Mouse (Mus musculus) adrenal gland, adult 18-20 months (tissue): ENCODE results near the gene Tent5b. TPM values are rescaled to one million over a fixed set of nuclear protein-coding genes. Genes with fewer than 3 reads are reported as not detected.
A peak's percentile ranks its signal among the peaks of the same experiment; 100 is the strongest.
"Not testable (repeated sequence)": the region's sequence is repeated elsewhere in the genome, so short reads cannot be mapped to it uniquely, and the experiment has no call there.

Experiments
- DNase-seq, 2 experiments: peaks; one replicate each; pipeline ENCODE4 v3.0.0; 2021 to 2022; ENCODE audit warnings: low spot score in 2 of 2
- total RNA-seq, 2 experiments: library from RNA; stranded (reverse); gene quantifications; 1 replicate in 1 of 2; 2 replicates in 1 of 2; pipeline ENCODE4 v1.2.3; 2021

Gene Tent5b
- total RNA-seq, 2 experiments from 2014 or later: 2.0 to 4.6 TPM

DNA sequence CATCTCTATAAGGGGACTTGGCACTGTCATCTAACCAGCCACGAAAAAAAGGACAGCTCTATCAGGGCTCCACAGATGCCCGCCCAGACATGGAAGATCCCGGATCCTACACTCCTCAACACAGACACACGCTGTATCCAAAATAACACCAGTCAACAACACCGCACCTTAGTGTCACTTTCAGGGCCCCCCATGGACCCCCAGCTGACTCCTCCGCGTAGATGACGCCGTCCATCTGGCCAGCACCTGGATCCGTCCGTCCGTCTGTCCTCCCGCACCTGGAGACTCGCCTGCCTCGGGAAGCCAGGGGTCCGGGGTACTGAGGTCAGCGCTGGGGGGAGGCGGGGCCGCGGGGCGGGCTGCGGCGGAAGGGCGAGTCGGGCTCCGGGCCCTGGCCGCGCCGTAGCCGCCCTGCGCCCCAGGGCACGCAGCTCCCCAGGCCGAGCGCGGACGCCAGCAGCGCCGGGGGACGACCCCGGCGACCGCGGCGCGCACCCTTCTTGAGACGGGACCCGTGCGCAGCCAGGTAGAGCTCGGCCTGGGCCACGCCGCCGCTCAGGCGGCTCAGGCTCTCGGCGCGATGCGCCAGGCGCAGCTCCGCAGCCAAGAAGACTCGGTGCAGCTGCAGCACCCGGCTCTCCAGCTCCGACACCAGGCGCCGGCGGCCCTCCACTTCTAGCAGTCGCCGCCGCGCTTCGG is 17.7 kb downstream of the Tent5b start:
- DNase-seq: peak in 1 of 2 experiments; percentile 37

DNA sequence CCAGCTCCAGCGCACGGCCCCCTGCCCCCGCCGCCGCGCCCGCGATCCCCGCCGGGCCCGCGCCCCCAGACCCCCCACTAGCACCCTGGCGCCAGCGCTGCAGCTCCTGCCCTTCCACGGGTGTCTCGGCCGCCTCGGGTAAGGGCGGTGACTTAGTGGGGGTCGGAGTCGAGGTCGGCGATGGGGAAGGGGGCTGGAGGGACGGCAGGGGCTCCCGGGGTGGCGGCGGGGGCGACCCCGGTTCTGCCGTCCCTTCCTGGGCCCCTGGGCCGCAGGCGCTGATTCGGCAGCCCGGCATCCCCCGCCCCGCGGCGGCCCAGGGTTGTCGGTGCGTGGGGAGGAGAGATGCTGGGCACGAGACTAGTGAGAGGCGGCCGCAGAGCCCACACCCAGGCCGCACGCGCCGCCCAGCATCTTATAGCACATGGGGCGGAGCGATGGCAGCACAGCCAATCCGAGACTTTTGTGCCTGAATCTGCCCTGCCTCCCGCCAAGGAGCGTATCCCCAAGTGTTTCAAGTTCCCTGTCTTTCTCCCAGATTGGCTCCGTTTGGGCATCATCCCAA is 18.3 kb downstream of the Tent5b start, which contains the start of gene Trnp1:
Gene Trnp1 (minus strand): TSS at position 391 of the 565 bp plus-strand sequence.
- DNase-seq: peak; percentile 45 to 65

DNA sequence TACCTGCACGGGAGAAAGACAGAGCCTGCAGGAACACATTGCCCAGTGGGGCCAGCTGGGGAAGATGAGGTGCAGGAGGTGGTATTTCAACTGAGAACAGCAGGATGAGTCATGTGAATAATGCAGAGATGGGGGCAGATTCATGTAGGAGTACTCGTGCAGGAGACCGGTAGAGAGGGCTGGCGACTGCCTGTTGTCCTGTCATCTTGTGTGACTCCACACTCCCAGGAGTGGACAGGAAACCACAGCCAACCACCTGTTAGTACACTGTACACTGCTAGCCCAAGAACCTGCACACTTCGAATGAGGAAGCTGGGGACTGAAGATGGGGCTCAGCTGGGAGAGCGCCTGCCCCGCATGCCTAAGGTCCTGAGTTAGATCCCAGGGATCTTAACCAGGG is 21.6 kb downstream of the Tent5b start:
- no peak for DNase-seq

DNA sequence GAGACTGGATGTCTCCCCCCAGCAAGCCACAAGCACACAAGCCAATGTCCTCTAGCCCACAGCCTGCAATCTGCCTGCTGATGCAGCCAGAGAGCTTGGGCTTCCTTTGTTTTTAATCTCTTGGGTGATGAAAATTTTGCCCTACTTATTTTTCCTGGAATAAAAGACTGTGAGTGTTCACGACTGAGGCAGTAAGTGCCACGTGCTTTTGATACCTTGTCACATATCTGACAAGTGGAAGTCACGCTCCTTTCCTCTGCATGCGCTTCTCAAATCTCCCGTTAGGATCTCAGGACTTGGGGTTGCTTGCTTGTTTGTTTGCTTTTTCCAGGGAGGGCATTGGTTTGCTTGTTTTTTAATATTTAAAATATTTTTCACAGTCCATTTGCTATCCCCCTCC is 24.4 kb downstream of the Tent5b start:
- no peak for DNase-seq

DNA sequence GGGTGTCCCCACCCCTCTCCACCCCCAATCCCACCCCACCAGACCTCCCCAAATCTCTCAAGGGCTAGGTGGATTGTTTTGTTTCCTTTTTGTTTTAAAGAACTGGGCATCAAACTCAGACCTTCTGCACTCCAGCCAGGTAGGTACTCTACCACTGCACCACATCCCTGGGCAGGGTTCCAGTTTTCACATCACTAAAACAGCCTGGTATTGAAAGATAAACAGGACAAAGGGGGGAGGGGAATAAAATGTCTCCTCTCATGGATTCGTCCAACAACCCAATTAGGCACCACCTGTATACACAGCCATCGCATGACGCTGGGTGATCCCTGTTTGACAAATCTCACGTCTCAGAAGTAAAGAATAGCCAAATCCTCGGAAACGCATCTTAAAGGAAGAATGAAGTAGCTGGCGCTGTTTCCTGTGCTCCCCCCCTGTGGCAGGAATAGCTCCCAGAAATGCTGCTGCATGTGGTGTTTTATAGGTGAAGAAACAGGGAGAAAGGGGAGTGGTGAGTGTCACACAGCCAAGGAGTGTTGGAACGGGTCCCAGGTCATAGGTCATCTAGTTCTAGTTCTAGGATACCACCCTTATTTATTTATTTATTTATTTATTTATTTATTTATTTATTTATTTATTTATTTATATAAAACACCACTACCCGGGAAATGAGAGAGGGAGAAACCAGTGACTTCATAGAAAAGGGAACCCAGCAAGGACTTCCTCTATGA is 25.0 kb downstream of the Tent5b start:
- no peak for DNase-seq

DNA sequence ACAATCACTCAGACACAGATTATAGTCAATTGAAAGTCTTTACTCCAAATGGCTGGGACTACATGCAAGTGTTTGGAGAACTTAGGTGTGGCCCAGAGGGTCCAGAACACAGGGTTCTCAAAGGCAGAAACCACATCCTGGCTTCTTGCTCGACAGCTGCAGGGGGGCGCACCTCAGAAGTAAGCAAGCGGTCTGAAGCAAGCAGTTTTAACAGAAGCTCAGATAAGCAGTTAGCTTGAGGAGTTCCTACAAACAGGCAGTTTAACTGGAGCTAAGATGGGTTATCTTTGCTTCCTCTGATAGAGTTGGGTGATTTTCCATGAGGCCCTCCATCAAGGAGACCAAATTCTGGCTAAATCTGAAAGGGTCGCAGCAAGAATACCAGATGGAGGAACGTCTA is 26.6 kb downstream of the Tent5b start:
- no peak for DNase-seq

DNA sequence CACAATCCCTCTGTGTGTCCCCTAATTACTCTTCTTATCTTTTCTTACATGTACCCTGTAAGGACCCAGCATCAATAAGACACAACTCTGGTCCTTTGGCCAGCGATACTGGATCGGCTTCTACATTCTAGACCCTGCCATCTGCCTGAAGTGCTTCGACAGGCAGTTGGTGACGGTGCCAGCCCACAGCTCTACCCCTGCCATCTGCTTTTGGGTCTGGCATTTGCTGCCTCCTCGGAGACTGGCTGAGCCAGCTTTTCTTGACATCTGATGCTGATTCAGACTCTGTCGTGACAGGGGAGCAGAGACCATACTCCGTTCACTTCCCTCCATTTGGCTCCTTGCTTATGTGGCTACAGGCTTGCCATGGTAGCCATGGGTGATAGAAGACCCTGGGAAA is 29.1 kb downstream of the Tent5b start:
- DNase-seq: no peak

DNA sequence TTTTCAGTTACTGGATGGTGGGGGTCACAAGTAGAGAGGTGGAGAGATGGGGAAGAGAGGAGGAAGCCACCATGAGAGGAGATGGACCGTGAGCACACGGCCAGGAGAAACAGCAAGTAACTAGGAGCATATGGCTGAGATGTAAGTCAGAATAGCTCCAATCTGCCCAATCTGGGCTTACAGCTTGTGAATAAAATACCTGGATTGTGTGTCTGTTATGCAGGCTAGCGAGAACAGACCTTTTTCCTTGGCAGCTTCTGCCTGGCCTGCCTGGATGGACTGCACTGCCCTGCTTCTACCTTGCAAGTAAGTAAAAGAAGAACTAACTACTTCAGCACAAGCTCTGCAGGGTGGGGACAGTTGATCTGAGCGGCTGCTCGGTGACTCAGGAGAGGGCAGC is 31.1 kb downstream of the Tent5b start:
- no peak for DNase-seq

DNA sequence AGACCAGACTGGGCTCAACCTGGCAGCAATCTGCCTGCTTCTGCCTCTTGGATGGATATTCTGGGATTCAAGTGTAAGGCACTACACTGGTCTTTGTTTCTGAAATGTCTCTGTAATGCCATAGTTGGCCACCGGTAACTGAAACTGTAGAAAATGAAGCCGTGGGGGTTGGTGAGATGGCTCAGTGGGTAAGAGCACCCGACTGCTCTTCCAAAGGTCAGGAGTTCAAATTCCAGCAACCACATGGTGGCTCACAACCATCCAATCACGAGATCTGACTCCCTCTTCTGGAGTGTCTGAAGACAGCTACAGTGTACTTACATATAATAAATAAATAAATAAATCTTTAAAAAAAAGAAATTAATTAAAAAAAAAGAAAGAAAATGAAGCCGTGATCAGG is 32.6 kb downstream of the Tent5b start:
- not testable (repeated sequence) for DNase-seq

DNA sequence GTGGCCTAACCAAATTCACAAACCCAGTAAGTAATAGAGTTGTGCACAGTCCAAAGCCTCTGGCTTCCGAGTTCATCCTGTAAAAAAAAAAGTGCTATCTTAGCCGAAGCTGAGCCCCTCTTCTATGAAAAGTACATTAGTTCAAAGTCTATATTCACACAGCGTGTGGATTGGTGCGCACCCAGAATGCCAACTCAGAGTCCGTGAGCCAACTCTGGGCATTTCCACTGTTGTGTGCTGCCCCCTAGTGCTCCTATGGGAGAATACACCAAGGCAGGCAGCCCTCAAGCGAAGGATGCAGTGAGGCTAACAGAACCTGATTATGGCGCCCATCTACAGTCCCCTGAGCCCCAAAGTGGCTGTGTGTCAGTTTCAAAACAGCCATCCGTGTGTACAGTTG is 33.0 kb downstream of the Tent5b start:
- peak; percentile 72 to 81 for DNase-seq

DNA sequence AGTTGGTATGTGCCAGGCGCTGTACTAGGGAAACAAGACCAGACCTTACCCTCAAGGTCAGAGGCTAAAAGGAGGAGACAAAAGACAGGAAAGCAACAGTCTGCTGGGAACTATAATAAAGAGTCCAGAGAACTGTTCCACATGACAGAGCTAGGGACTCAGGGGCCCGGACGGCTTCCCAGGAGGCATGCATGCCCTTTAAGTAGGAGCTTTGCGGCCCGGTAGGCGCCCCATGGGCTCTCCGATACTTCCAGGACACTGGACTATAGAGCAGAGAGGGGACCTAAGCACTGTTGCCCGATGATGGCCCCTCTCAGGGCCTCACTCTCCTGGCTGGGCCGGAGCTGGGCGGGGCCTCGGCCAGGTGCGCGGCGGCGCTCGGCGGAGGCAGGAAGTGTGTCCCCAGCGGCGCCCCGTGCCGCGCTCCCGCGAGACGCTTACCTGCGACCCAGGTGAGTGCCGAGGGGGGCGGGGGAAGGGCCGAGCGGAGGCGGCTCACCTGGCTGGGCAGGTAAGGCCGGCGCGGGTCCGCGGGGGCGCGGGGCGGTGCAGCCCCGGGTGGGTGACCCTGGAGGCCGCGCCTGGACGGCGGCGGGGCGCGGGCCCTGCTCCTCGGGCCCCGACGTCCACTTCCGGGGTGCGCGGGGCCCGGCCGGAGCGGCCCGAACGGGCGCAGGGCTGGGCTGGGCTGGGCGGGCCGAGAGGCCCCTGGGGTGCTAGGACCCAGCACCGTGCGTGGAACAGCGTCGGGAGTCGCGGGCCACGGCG is 38.9 kb downstream of the Tent5b start, which contains the start of gene Kdf1:
Gene Kdf1 (plus strand): TSS at position 363 of the 768 bp plus-strand sequence.
- no peak for DNase-seq

DNA sequence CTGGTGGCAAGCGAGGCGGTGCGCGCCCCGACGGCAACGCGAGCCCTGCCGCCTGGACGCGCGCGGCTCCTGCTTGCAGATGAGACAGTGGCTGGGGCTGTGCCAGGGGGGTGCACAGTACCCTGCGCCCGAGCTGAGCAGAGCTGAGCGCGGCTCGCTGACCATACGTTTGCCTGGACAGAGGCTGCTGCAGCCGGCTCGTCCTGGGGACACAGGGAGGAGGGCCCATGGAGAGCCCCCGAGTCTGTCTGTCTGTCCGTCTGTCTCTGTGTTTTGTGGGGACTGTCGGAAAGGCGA is 39.4 kb downstream of the Tent5b start:
- no peak for DNase-seq

DNA sequence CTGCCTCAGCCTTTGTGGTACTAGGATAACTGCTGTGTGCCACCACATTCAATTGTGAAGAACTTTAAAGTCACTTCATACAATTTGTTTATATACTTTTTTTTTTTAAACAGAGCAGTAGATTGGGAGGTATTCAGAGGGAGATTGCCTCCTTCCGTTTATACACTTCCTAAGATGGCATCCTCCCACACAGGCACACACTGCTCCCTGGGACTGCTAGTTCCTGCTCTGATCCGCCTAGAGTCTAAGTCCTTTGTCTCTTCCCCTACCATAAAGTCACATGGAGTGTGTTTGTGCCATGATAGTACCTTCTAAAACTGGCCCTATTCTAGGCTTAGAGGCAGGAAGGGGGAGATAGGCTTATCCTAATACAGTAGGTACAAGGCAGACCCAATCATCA is 41.6 kb downstream of the Tent5b start:
- DNase-seq: no peak

DNA sequence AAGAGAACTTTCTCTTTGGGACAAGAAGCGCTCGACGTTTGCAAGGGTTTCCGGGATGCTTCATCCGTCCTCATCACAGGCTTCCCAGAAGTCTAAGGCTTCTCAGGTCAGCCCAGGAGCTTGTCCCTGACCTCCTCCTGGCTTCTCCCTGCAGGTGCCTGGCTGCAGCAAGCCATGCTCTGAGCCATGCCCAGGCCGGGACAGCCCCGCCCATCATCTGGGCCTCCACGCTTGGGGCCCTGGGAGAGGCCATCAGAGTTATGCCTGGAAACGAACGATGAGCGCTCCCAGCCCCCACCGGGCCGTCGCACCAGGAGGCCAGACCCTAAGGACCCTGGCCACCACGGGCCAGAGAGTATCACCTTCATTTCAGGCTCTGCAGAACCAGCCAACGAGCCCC is 47.9 kb downstream of the Tent5b start:
- DNase-seq: no peak

DNA sequence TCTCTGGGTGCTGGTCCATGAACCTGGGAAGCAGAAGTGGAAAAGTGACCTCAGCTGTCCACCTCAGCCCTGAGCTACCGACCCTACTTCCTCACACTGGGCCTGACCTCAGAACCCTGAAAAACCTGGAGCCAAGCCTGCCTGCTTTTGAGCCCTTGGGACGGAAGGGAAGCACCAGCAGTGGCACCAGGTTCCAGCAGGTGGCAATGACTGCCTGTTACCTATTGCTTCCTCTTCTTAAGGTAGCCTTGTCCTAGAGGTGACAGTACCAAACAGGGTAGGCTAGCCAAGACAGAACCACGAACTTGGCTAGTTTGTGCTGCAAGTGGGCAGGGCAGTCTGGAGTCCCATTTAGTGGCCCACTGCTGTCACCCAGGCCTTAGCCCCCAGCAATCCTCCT is 52.8 kb downstream of the Tent5b start:
- DNase-seq: no peak

DNA sequence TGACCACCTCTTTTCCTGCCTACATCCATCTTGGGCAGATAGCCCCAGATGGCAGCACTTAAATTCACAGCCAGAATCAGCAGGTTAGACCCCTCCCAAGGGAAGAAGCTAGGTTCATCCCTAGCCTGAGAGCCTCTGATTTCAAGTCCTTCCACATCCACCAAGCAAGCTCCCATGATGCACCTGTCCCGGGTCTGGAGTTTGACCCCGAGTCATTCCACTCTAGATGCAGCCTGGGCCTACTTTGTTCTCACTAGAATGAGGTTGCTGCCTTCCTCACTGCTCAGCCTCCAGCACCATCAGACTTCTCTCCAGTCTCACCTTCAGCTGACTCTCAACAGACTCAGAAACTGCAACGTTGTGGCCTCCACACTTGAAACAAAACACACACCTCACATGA is 56.1 kb downstream of the Tent5b start:
- DNase-seq: no peak

DNA sequence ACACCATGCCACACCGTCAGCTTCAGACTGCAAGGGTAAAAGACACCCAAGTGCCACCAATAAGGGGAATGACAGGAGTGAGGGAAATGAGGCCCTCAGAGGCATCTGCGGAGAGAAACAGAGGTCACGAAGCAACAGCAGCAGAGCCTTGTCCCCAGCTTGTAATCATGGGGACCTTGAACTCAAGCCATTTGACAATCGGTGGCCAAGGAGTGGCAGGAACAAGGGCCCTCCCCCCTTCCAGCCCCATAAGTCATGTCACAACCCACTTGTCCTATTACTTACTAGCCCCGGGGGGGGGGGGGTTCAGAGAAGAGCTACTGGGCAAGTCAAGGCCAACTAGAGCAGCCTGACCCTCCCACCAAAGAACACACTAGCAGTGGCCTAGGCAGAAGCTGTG is 56.7 kb downstream of the Tent5b start:
- DNase-seq: peak in 1 of 2 experiments; percentile 37

Other genes with a start within 250 kb of the Tent5b start
- gene Map3k6, start 239.3 kb upstream of the Tent5b start, total RNA-seq: 10 to 100 TPM; 30.7 to 34.2 TPM
- 1 to 10 TPM; 1.2 to 1.5 TPM for gene Sytl1, start 217.0 kb upstream of the Tent5b start, total RNA-seq
- gene Tmem222, start 202.3 kb upstream of the Tent5b start, total RNA-seq: 10 to 100 TPM; 55.5 to 61.6 TPM
- 10 to 100 TPM; 57.6 to 63.6 TPM for gene Wdtc1, start 126.7 kb upstream of the Tent5b start, total RNA-seq
- 10 to 100 TPM; 44.5 to 55.0 TPM for gene Slc9a1, start 110.4 kb upstream of the Tent5b start, total RNA-seq
- 1 to 10 TPM; 4.4 to 5.3 TPM for gene Trnp1, start 18.4 kb downstream of the Tent5b start, total RNA-seq
- gene Kdf1, start 38.8 kb downstream of the Tent5b start, total RNA-seq: under 1 TPM; 0.42 to 0.99 TPM
- gene Nudc, start 65.9 kb downstream of the Tent5b start, total RNA-seq: 100 to 1,000 TPM; 148 to 172 TPM
- 10 to 100 TPM; 48.6 to 60.7 TPM for gene Nr0b2, start 73.2 kb downstream of the Tent5b start, total RNA-seq
- gene Gpatch3, start 94.6 kb downstream of the Tent5b start, total RNA-seq: 1 to 10 TPM; 5.7 to 7.2 TPM
- gene Gpn2, start 104.2 kb downstream of the Tent5b start, total RNA-seq: 10 to 100 TPM; 16.2 to 16.4 TPM
- gene Sfn, start 122.0 kb downstream of the Tent5b start, total RNA-seq: 1 to 10 TPM; 1.4 to 1.9 TPM
- 10 to 100 TPM; 19.6 to 34.5 TPM for gene Zdhhc18, start 170.0 kb downstream of the Tent5b start, total RNA-seq
- 10 to 100 TPM; 16.3 to 20.4 TPM for gene Pigv, start 192.5 kb downstream of the Tent5b start, total RNA-seq